Mouse (Mus musculus): ENCODE measurements at regions not wholly inside any gene's neighbourhood (a gene's known extent, or its start where the extent isn't known, plus 50 kb on each side); places are given as distances from the start of the nearest gene placed in this dataset.

DNA sequence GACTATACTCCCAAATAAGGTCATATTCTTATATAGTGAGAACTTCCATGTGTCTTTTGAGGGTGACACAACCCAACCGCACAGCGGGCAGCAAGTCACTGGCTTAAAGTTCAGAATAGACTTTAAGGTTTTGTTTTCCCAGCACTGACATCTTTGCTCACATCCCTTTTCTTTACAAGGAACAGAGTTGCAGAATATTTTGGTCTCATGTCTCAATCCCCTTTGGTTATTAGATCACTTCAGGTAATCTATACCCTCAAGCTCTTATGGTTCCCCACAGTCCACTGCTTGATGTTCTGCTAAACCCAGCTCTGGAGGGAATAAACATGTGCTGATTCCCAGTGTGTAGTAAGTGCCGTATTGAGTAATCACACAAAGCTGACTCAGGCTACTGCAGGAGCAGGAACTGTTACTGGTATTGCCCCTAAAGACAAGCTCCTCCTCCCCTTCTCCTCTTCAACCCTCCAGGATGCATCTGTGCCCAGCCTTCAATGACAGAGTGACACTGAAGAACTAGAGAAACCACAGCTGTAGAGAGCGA, 77.8 kb upstream of the Tmc1 start:
- H3K4me3 ChIP-seq (replicated peaks; ENCODE audit: insufficient read depth, low read depth, low read length) = no peak overlapping the region
- no peak for DNase-seq
- H3K4me1 ChIP-seq (ENCODE audit: control insufficient read depth, insufficient read depth, low read length) = peaks cover 3% of the 10 kb centered on the region
- no peak for TF ChIP-seq CTCF (IDR thresholded peaks at IDR 0.05; ENCODE audit: borderline replicate concordance, insufficient read depth, low read depth, low read length)
- no peak for TF ChIP-seq POLR2A (IDR thresholded peaks at IDR 0.05; ENCODE audit: borderline replicate concordance, insufficient read depth, low read length)
- 96% methylated on average over 4 of the region's 4 CpGs for WGBS
- no peaks in the 10 kb centered on the region for H3K27me3 ChIP-seq (ENCODE audit: control insufficient read depth, insufficient read depth, low read length)
- H3K27ac ChIP-seq (ENCODE audit: insufficient read depth, low read length) = no peak overlapping the region

DNA sequence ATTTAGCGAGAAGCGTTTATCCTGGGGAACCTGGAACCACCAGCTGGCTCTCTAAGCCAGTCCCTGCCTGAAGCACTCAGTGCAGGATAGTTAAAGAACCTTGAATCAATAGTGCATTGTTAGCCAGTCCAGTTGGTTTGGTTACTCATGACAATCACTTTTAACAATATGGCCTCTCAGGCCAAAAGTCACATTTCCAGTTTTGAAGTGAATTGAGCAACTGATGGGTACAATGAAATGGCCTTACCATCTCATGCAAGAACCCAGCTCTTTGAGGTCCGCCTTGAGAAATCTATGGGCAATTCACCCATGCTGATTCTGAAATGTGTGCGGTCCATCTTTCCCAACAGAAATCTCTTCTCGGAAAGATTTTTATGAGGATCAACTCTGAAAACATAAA, 77.0 kb upstream of the Tmc1 start:
- 81% methylated on average over 5 of the region's 5 CpGs for WGBS
- TF ChIP-seq CTCF (IDR thresholded peaks at IDR 0.05; ENCODE audit: borderline replicate concordance, insufficient read depth, low read depth, low read length) (no peak), POLR2A (IDR thresholded peaks at IDR 0.05; ENCODE audit: borderline replicate concordance, insufficient read depth, low read length) (no peak)
- H3K27ac ChIP-seq (ENCODE audit: insufficient read depth, low read length) = no peak overlapping the region
- no peaks in the 10 kb centered on the region for H3K27me3 ChIP-seq (ENCODE audit: control insufficient read depth, insufficient read depth, low read length)
- no peak overlapping the region for H3K4me3 ChIP-seq (replicated peaks; ENCODE audit: insufficient read depth, low read depth, low read length)
- H3K4me1 ChIP-seq (ENCODE audit: control insufficient read depth, insufficient read depth, low read length) = peaks cover 3% of the 10 kb centered on the region; the same call in 1 of the 2 replicates
- DNase-seq = no peak

DNA sequence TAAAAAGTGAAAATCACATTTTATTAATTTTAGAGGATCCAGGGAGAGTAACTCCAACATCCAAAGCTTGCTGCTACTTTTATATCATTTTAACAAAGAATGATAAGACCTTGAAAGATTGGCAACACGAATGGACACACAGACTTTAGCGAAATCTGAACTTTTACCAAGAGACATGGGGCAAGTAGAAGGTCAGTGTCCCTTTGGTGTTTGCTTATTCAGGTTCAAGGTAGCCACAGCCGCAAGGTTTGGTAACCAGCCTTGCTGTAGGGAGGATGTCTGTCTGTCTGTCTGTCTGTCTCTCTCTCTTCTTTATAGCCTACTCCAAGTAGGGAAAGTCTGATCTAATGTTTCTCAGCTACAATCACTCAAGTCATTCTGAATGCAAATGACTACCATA, 75.0 kb upstream of the Tmc1 start:
- no peak for DNase-seq
- no peak overlapping the region for H3K4me3 ChIP-seq (replicated peaks; ENCODE audit: insufficient read depth, low read depth, low read length)
- peaks cover 3% of the 10 kb centered on the region; the same call in 1 of the 2 replicates for H3K4me1 ChIP-seq (ENCODE audit: control insufficient read depth, insufficient read depth, low read length)
- no peak overlapping the region for H3K27ac ChIP-seq (ENCODE audit: insufficient read depth, low read length)
- WGBS = 93% methylated on average over 3 of the region's 3 CpGs
- no peaks in the 10 kb centered on the region for H3K27me3 ChIP-seq (ENCODE audit: control insufficient read depth, insufficient read depth, low read length)
- TF ChIP-seq CTCF (IDR thresholded peaks at IDR 0.05; ENCODE audit: borderline replicate concordance, insufficient read depth, low read depth, low read length) (no peak), POLR2A (IDR thresholded peaks at IDR 0.05; ENCODE audit: borderline replicate concordance, insufficient read depth, low read length) (no peak)

DNA sequence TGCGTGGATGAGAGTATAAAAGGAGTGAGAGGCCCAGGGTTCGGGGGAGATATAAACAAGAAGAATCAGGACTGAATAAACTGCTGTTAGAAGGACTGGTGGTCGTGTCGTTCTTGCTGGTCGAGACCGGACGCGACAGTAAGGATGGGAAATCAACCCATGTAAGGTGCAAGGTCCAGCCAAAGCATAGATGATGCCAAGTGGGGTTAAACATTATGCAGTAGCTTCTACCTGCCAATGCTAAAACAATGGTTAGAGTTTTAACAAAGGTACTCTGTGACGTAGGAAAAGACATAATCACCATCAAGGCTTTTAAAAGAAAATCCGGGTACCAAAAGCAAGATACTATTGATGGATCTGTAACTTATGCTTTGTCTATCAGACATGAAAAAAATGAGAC, 58.4 kb upstream of the Tmc1 start:
- WGBS = 87% methylated on average over 9 of the region's 10 CpGs
- DNase-seq = no peak
- H3K4me1 ChIP-seq (ENCODE audit: control insufficient read depth, insufficient read depth, low read length) = no peaks in the 10 kb centered on the region
- H3K27me3 ChIP-seq (ENCODE audit: control insufficient read depth, insufficient read depth, low read length) = no peaks in the 10 kb centered on the region
- no peak overlapping the region for H3K4me3 ChIP-seq (replicated peaks; ENCODE audit: insufficient read depth, low read depth, low read length)
- TF ChIP-seq CTCF (IDR thresholded peaks at IDR 0.05; ENCODE audit: borderline replicate concordance, insufficient read depth, low read depth, low read length) = no peak
- TF ChIP-seq POLR2A (IDR thresholded peaks at IDR 0.05; ENCODE audit: borderline replicate concordance, insufficient read depth, low read length) = no peak
- H3K27ac ChIP-seq (ENCODE audit: insufficient read depth, low read length) = no peak overlapping the region

DNA sequence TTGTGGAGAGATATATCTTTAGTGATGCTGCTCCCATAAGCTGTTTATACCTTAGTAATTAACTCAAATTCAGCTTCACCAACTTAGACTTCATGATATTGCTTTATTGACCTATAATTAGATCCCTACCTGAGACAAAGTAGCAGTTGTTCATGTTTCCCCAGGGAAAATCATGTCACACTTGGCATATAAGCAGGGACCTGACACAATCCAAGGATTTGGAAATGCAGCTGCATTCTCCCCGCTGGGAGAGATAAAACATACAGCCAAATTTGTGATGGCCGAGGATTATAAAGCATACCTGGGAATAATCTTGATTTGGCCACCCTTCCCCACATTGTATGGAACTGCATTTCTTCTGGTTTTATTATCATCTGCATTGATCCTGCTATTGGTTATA, 55.6 kb upstream of the Tmc1 start:
- Histone ChIP-seq H3K4me3 (replicated peaks; ENCODE audit: insufficient read depth, low read depth, low read length) (no peak overlapping the region), H3K27ac (ENCODE audit: insufficient read depth, low read length) (no peak overlapping the region), H3K27me3 (ENCODE audit: control insufficient read depth, insufficient read depth, low read length) (no peaks in the 10 kb centered on the region), H3K4me1 (ENCODE audit: control insufficient read depth, insufficient read depth, low read length) (no peaks in the 10 kb centered on the region)
- TF ChIP-seq POLR2A (IDR thresholded peaks at IDR 0.05; ENCODE audit: borderline replicate concordance, insufficient read depth, low read length) (no peak), CTCF (IDR thresholded peaks at IDR 0.05; ENCODE audit: borderline replicate concordance, insufficient read depth, low read depth, low read length) (no peak)
- no peak for DNase-seq
- WGBS = 63% methylated on average over 2 of the region's 2 CpGs

DNA sequence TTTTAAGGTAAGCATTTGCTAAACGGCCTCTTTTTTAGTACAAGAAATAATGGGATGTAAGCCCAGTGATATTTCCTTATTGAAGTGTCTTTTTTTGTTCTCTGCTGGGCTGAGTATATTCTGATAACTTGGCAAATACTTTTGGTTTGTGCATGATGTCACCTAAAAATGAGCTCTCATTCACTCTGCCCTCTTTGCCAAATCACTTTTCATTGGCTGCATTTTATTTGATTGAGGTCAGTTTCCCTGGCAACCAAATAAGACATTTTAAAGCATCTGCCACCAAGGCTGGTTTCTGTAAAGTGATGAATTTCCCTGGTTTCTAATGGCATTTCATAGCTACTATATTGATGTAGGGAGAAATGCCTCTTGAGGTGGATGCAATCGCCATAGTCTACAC, 50.4 kb upstream of the Tmc1 start:
- WGBS = 66% methylated on average over 2 of the region's 2 CpGs
- H3K27me3 ChIP-seq (ENCODE audit: control insufficient read depth, insufficient read depth, low read length) = no peaks in the 10 kb centered on the region
- no peaks in the 10 kb centered on the region for H3K4me1 ChIP-seq (ENCODE audit: control insufficient read depth, insufficient read depth, low read length)
- no peak overlapping the region for H3K27ac ChIP-seq (ENCODE audit: insufficient read depth, low read length)
- no peak overlapping the region for H3K4me3 ChIP-seq (replicated peaks; ENCODE audit: insufficient read depth, low read depth, low read length)
- no peak for DNase-seq
- no peak for TF ChIP-seq CTCF (IDR thresholded peaks at IDR 0.05; ENCODE audit: borderline replicate concordance, insufficient read depth, low read depth, low read length)
- no peak for TF ChIP-seq POLR2A (IDR thresholded peaks at IDR 0.05; ENCODE audit: borderline replicate concordance, insufficient read depth, low read length)

Data from cerebellum, adult 2 months (tissue).